Mouse (Mus musculus) CH12.LX (cell line): ENCODE results near the gene Pfkp.

Experiments
- CTCF ChIP-seq, 2 experiments: IDR thresholded peaks in 1 of 2; conservative IDR thresholded peaks in 1 of 2; 2 replicates each; pipeline ENCODE4 v1.5.1; 2011 to 2012; ENCODE audit warnings: low read depth in 2 of 2, low read length in 2 of 2, improper control_type of control experiment in 1 of 2, inconsistent platforms in 1 of 2, mild to moderate bottlenecking in 1 of 2, moderate library complexity in 1 of 2
- EP300 ChIP-seq: IDR thresholded peaks from 2 replicates; pipeline ENCODE4 v1.6.1; 2011; ENCODE audit warnings: low read length, improper control_type of control experiment
- JUND ChIP-seq: conservative IDR thresholded peaks from 2 replicates; pipeline ENCODE4 v1.6.1; 2011; ENCODE audit warnings: low read depth, low read length, improper control_type of control experiment
- POLR2A ChIP-seq: IDR thresholded peaks from 2 replicates; pipeline ENCODE4 v1.6.1; 2011; ENCODE audit warnings: low read depth, mild to moderate bottlenecking, improper control_type of control experiment, low read length
- POLR2AphosphoS2 ChIP-seq: IDR thresholded peaks from 2 replicates; pipeline ENCODE4 v1.6.1; 2011; ENCODE audit warnings: low read depth, low read length, improper control_type of control experiment

DNA sequence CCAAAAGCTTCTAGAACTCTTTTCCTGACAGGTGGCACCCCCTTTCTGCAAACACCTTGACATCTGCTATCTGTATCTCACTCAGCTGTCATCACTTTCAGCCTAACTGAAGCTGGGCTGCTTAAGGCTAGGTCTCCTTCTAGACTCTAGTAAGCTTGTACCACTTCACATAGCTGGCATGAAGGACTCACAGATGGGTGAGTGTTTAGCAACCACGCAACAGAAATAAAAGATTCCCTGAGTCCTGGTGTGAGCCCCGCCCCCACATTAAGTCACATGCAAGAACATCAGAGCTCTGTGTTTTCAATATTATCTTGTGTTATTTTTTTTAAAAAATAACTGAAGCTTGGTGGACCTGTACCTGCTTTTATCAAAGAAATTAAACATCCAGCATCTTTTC, 8.7 kb upstream of the Pfkp start:
- TF ChIP-seq POLR2AphosphoS2 (no peak), POLR2A (no peak), JUND (no peak), EP300 (no peak), CTCF (conservative IDR thresholded peaks at IDR 0.05 in 1 of 2, IDR thresholded peaks at IDR 0.05 in 1 of 2; ENCODE audit: low read depth in 2 of 2, low read length in 2 of 2) (no peak)
